Mouse (Mus musculus) layer of hippocampus, adult 11-12 months (tissue): ENCODE data around the gene Prss40.
A peak's percentile ranks its signal among the peaks of the same experiment; 100 is the strongest.

Source experiments
- DNase-seq: peaks from one replicate; pipeline ENCODE4 v3.0.0; 2022; ENCODE audit warnings: low spot score

Prss40 gene

GRCm38 (mm10) chr1:34560843-34561242, at the start of gene Prss40:
Gene Prss40, minus strand, starts transcription at chr1:34560943.
- DNase-seq = no peak

DNA sequence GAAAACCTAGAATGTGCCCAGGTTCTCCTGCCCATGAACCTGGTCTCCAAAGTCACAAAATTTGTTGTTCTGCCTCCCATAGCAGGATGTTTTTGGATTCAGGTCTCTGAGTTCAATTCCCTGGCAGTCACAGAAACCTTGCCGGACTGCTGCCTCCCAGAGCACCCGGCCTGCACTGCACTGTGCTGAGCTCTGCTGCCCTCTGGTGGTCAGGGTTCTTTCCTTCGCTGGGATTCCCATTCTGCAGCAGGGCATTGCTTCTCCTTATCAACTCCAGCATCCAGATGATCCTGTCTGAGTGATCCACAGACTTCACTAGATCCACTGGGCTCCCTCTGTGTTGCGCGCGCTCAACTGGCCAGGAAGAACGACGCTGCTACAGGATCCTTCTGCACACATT, 41.6 kb upstream of the Prss40 start:
- peak; percentile 72 for DNase-seq

GRCm38 (mm10) chr1:34601323-34602047, 40.7 kb upstream of the Prss40 start:
- DNase-seq = no peak

- DNase-seq = no peak
Measured at GRCm38 (mm10) chr1:34600000-34600399, 39.3 kb upstream of the Prss40 start.

DNA sequence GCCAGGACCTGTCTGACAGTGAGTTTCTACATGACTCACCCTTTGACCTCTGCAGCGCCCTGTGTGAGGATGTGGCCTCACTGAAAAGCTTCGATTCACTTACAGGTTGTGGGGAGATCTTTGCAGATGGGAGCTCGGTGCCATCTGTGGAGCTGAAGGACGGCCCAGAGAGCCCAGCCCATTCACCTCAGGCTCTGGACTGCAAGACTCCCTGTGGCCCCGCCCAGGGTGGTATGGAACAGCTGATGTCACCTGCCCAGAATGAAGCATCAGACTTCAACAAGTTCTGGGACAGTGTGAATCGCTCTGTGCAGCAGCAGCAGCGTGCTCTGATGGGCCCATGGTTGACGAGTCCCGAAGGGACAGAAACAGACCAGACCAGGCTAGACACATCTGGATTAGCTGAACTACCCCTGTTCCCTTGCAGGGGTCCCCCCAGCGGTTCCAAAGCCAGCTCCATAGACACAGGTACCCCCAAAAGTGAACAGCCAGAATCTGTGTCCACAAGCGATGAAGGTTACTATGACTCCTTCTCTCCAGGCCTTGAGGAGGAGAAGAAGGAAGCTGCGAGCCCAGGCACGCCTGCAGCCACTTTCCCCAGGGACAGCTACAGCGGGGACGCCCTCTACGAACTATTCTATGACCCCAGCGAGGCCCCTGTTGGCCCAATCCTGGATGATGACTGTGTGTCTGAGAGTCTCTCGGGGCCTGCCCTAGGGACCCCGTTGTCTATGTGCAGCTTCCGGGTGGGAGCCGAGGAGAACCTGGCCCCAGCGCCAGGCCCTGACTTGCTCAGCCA, 26.8 kb upstream of the Prss40 start:
- DNase-seq = no peak

- no peak for DNase-seq
Measured at GRCm38 (mm10) chr1:34584736-34585135, 24.0 kb upstream of the Prss40 start.

DNA sequence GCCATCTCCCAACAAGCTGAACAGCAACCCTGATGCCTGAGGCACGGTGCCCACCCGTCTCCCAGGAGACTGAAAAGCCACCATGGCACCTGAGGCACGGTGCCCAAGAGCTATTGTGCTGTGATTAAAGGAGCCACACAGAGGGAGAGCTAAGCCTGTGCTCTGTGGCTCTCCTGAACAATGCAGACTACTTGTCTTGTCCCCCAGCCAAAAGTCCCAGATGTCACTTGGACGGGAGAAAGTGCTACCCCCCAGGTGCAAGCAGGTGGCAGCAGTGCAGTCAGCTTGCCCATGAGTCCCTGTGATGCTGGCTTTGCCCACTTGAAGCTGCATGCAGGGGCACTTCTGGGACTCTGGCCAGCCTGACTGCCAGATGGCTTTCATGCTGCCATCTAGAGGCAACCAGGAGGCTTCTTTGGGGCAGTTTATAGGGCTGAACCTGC, 23.1 kb upstream of the Prss40 start:
- peak; percentile 84 for DNase-seq

DNA sequence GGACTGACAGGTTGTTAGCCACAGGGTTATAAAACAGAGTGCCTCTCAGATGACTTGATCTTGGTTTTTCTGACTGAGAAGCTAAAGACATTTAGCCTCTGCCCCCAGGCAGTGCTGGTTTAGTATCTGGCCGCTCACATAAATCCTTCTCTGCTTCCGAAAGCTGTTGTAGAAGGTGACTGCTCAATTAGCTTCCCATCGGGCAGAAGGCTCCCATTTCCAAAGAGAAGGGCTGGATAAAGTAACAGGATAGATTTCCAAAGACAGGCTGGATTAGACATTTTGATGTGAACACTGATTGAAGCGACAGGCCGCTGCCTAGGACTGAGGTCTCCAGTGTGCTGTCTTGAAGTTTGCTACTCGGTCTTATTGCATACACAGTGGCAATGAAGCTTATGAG, 21.5 kb upstream of the Prss40 start:
- no peak for DNase-seq

GRCm38 (mm10) chr1:34579782-34580356, 19.1 kb upstream of the Prss40 start:
- peak; percentile 38 for DNase-seq

GRCm38 (mm10) chr1:34578851-34579781, 18.4 kb upstream of the Prss40 start, which contains the start of gene Amer3:
Gene Amer3, plus strand, starts transcription at chr1:34579657.
- peak; percentile 78 for DNase-seq

GRCm38 (mm10) chr1:34573221-34573620, 12.5 kb upstream of the Prss40 start:
- DNase-seq = no peak

DNA sequence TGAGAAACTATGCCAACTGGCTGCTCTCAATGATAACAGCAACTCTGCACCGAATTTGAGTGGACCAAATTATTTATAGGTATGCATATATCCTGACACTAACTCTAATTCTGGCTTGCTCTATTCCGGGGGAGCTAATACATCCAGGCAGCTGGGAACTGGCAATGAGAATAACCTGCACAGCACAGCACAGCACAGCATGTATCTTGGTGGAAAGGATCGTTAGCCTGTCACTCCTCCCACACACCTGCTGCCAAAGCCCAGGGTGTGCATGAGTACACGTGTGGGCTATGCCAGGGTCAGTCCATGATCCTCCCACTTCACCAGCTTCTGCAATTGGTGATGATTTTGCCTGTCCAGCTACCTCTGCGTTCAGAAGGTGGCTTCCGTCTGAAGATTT, 10.7 kb upstream of the Prss40 start:
- DNase-seq = peak; percentile 66

GRCm38 (mm10) chr1:34569876-34570275, 9.1 kb upstream of the Prss40 start:
- no peak for DNase-seq

DNA sequence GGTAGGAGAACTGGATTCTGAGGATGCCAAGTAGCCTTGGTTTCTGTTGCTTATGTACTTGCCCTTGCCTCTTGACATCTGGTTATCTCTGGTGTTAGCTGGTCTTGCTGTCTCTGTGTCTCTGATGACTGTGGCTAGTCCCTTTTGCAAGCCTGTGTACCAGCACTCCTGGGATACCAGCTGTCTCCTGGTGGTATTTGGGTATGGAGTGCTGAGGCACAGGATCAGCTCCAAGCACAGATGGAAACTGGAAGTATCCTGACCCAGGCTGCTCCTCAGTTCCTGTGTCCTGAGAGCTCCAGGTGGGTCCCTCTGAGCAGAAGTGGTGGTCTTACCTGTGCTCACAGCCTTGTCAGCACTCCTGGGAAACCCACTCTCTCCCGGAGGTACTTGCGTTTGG, 7.4 kb upstream of the Prss40 start:
- DNase-seq = no peak

GRCm38 (mm10) chr1:34564383-34565045, 3.8 kb upstream of the Prss40 start:
- no peak for DNase-seq

GRCm38 (mm10) chr1:34554275-34554674, 6.5 kb downstream of the Prss40 start:
- DNase-seq = no peak

GRCm38 (mm10) chr1:34553690-34554089, 7.1 kb downstream of the Prss40 start:
- DNase-seq = no peak

DNA sequence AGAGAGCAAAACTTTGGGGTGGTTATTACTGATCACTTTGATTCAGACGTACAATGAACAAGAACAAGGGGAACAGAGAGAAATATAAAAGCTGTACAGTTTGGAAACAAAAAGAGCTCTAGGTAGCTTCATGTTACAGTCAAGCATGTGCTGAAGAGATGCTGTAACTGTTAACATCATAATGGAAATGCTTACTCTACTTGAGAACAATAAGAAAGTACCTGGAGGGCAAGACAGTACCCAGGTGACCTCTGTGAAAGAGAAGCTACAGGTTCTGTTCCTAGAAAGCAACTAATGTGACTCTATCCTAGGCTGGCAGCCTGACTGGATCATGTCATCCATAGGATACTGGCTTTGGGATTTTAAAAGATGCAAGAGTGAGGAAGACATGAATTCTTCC, 13.7 kb downstream of the Prss40 start:
- DNase-seq = no peak

DNA sequence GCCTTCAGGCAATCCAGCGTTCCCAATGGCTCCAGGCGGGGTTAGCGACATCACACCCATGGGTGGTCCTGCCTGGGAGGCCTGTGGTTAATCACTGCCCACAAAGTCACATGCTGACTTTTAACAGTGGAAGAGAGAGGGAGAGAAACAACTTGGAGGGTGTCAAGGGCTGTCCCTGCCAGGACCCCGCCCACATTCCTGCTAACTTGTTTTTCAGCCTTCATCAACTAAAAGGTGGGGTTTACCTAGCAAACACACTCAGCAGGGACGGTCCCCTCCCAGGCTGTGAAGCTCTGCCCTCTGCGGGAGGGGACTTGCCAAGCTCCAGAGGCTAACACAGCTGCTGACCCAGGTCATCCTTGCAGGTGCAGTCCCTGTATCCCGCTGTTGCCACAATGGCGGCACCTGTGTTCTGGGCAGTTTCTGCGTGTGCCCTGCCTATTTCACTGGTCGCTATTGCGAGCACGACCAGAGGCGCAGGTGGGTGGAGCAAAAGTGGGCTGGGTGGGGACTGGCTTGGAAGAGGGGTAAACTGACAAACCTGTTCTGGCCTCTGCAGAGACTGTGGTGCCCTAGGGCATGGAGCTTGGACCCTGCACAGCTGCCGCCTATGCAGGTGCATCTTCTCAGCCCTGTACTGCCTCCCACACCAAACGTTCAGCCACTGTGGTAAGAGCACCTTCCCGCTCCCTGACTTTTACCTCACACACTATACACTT, 23.8 kb downstream of the Prss40 start:
- no peak for DNase-seq

GRCm38 (mm10) chr1:34536291-34536766, 24.4 kb downstream of the Prss40 start:
- no peak for DNase-seq
